Mouse (Mus musculus) cerebellum, adult 2 months (tissue): Measurements from ENCODE around the gene Prkcb. TPM values are rescaled to one million over a fixed set of nuclear protein-coding genes. Genes with fewer than 3 reads are reported as not detected.
A peak's percentile ranks its signal among the peaks of the same experiment; 100 is the strongest.

Experiments used
- DNase-seq, 2 experiments: peaks; one replicate each; pipeline ENCODE4 v3.0.0; 2021
- H3K27ac ChIP-seq: fragments of 200-500 bp; 2 replicates; pipeline ENCODE4 v1.5.1; 2012; ENCODE audit warnings: low read length, control low read depth, inconsistent platforms; ENCODE audit not compliant: insufficient read depth
- H3K27me3 ChIP-seq: fragments of 200-500 bp; 2 replicates; pipeline ENCODE4 v1.6.1; 2012; ENCODE audit warnings: inconsistent platforms, mild to moderate bottlenecking, low read length, moderate library complexity; ENCODE audit not compliant: control insufficient read depth, insufficient read depth
- H3K4me1 ChIP-seq: fragments of 200-500 bp; 2 replicates; pipeline ENCODE4 v1.6.1; 2011; ENCODE audit warnings: low read length; ENCODE audit not compliant: control insufficient read depth, insufficient read depth
- H3K4me3 ChIP-seq: fragments of 200-500 bp; replicated peaks from 2 replicates; pipeline ENCODE3; 2011; ENCODE audit warnings: mild to moderate bottlenecking, low read depth, low read length, control low read depth; ENCODE audit not compliant: insufficient read depth
- CTCF ChIP-seq: fragments of 200-500 bp; IDR thresholded peaks from 2 replicates; pipeline ENCODE4 v1.5.1; 2011; ENCODE audit warnings: low read depth, mild to moderate bottlenecking, control low read depth, low read length, moderate library complexity, borderline replicate concordance; ENCODE audit not compliant: insufficient read depth
- POLR2A ChIP-seq: fragments of 200-500 bp; IDR thresholded peaks from 2 replicates; pipeline ENCODE4 v1.6.1; 2011; ENCODE audit warnings: low read length, control low read depth, borderline replicate concordance; ENCODE audit not compliant: insufficient read depth
- WGBS: fragments of 180-500 bp; shearing (Covaris S2); methylation state at CpG from one replicate; pipeline ENCODE4 v1.1.7; 2018; 5-methylcytosine and 5-hydroxymethylcytosine counted together
- polyA plus RNA-seq: library from polyadenylated mRNA; depleted of rRNA; stranded (reverse); fragments of >200 nt; gene quantifications from 2 replicates; pipeline ENCODE4 v1.2.3, GENCODE M21; 2012

Gene Prkcb
- polyA plus RNA-seq, 1 experiment: 311 TPM

DNA sequence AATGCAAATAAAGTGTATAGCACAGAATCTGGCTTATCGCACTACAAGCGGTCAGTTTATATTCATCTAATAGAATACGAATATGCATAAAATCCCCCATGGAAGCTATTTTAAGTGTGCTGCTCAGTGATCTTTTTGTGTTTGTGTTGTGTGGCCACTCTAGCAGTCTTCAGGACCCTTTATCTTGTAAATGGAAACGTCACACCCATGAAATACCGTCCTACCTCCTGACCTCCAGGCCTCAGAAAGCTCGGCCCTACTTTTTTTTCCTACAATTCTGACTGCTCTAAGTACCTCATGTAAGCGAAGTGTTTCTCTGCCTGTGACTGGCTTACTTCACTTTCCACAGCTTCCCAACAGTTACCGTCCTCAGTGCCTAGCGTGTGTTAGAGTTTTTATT is 9.0 kb upstream of the Prkcb start:
- no peak overlapping the region for H3K27ac ChIP-seq
- TF ChIP-seq POLR2A: no peak

GRCm38 (mm10) chr7:122280334-122280733 is 8.2 kb upstream of the Prkcb start:
- no peak for TF ChIP-seq CTCF
- TF ChIP-seq POLR2A: no peak
- Histone ChIP-seq H3K27me3 (no peaks in the 10 kb centered on the region), H3K4me3 (no peak overlapping the region), H3K4me1 (no peaks in the 10 kb centered on the region; the same call in 1 of the 2 replicates), H3K27ac (no peak overlapping the region)
- 85% methylated on average over 2 of the region's 2 CpGs for WGBS
- DNase-seq: no peak

More for the DNA sequence above, 9.0 kb upstream of the Prkcb start:
- Histone ChIP-seq H3K4me1 (no peaks in the 10 kb centered on the region; the same call in 1 of the 2 replicates), H3K4me3 (no peak overlapping the region), H3K27me3 (no peaks in the 10 kb centered on the region)
- no peak for DNase-seq
- 92% methylated on average over 9 of the region's 9 CpGs for WGBS

- H3K4me1 ChIP-seq: no peaks in the 10 kb centered on the region; the same call in none of the 2 replicates
- no peak overlapping the region for H3K4me3 ChIP-seq
- H3K27me3 ChIP-seq: no peaks in the 10 kb centered on the region
- TF ChIP-seq POLR2A: no peak
- TF ChIP-seq CTCF: no peak
- no peak overlapping the region for H3K27ac ChIP-seq
- 80% methylated on average over 2 of the region's 2 CpGs for WGBS
- DNase-seq: no peak
Measured at GRCm38 (mm10) chr7:122282584-122282983, 6.0 kb upstream of the Prkcb start.

DNA sequence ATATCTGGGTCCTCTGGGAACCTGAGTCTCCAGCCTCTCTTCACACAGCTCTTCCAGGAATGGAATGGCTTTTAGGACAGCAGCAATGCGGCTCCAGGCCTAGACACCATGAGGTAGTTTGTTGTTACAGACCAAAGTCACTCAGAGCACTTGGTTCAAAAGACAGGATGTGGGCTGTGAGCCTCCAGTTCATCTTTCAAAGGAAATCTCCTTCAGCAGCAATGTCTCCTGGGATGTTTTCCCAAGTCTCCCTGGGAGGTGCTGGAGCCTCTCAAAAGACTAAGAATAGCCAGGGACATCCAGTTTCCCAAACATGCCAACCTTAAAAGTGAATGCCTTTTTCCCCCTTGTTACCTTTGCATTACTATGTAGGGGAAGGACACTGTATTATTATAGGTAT is 1.3 kb upstream of the Prkcb start:
- no peak overlapping the region for H3K27ac ChIP-seq
- 93% methylated on average over 1 of the region's 1 CpGs for WGBS
- H3K4me1 ChIP-seq: peaks cover 7% of the 10 kb centered on the region; the same call in 1 of the 2 replicates
- H3K27me3 ChIP-seq: no peaks in the 10 kb centered on the region
- no peak overlapping the region for H3K4me3 ChIP-seq
- no peak for DNase-seq
- TF ChIP-seq CTCF (no peak), POLR2A (no peak)

DNA sequence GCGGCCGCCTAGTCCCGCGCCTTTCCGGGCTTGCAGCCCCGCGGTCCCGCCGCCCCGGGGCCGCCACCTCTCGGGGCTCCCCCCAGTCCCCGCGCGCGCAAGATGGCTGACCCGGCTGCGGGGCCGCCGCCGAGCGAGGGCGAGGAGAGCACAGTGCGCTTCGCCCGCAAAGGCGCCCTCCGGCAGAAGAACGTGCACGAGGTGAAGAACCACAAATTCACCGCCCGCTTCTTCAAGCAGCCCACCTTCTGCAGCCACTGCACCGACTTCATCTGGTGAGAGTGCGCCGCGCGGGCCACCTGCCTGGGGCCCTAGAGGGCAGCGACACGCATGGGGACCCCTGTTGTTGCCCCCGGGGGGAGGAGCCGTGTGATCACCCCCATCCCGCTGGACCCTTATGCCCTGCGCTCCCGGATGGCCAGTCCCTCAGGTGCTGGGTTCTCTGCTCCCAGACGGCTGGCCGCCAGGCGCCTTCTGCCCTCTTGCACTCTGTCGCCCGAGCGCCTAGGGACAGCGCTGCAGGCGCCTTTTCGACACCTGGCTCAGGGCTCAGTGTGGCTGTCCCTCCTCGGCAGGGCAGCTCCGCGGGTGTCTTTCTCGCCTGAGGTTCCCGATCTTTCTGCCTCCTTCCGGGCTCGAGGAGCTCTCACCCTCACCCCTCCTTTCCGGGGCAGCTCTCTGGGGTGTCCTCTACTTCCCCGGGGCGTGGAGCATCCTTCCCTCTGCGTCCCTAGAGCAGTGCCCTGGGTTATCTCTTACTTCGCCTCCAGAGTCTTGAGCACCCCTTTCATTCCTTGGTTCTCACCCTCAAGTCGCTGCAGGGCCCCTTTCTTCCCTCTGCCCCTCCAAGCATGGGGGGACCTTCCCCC is 926 bp downstream of the Prkcb start:
- Histone ChIP-seq H3K27ac (peak overlapping the region; percentile 85), H3K4me1 (peaks cover 11% of the 10 kb centered on the region), H3K27me3 (no peaks in the 10 kb centered on the region), H3K4me3 (peak overlapping the region; percentile 98)
- under 1% methylated on average over 61 of the region's 66 CpGs for WGBS
- TF ChIP-seq CTCF: no peak
- TF ChIP-seq POLR2A: 0 out of 2 replicates have a peak, but pooled peaks have one; percentile 13
- peak; percentile 70 to 80 for DNase-seq

DNA sequence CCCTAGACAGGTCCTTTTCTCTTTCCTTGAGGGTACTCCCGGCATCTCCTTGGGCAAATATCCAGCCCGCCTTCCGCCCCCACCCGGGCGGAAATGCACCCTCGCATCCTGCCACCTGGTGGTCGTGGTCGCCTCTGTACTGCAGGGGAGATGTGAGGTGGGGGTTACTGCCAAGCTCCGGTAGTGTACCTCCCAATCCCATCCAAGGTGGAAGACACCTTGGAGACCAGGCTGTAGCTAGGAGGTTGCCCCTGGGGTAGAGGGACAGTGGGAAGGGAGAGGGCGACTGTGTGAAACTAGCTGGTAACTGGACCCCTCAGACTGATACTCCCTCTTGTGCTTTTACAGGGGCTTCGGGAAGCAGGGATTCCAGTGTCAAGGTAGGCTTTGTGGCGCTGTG is 1.6 kb downstream of the Prkcb start:
- peak; percentile 66 to 74 for DNase-seq
- peak overlapping the region; percentile 98 for H3K4me3 ChIP-seq
- peak overlapping the region; percentile 85 for H3K27ac ChIP-seq
- no peak for TF ChIP-seq POLR2A
- peak; percentile 39; the same call in 1 of the 2 replicates for TF ChIP-seq CTCF
- H3K27me3 ChIP-seq: no peaks in the 10 kb centered on the region
- WGBS: 8% methylated on average over 12 of the region's 12 CpGs
- H3K4me1 ChIP-seq: peaks cover 13% of the 10 kb centered on the region

GRCm38 (mm10) chr7:122290771-122291170 is 2.2 kb downstream of the Prkcb start:
- TF ChIP-seq POLR2A (no peak), CTCF (no peak)
- Histone ChIP-seq H3K4me3 (peak overlapping the region; percentile 98), H3K4me1 (peaks cover 14% of the 10 kb centered on the region), H3K27ac (peak overlapping the region; percentile 85), H3K27me3 (no peaks in the 10 kb centered on the region)
- peak in 1 of 2 experiments; percentile 52 for DNase-seq
- WGBS: 54% methylated on average over 3 of the region's 3 CpGs

- 5% methylated on average over 7 of the region's 7 CpGs for WGBS
- H3K27me3 ChIP-seq: no peaks in the 10 kb centered on the region
- peak overlapping the region; percentile 16 for H3K4me3 ChIP-seq
- TF ChIP-seq CTCF (0 out of 2 replicates have a peak, but pooled peaks have one; percentile 5), POLR2A (no peak)
- DNase-seq: peak; percentile 74 to 79
- no peak overlapping the region; the same call in 1 of the 2 replicates for H3K27ac ChIP-seq
- H3K4me1 ChIP-seq: peaks cover 23% of the 10 kb centered on the region
Measured at GRCm38 (mm10) chr7:122292151-122292550, 3.6 kb downstream of the Prkcb start.
